In genomic region chr16:42276216-42277141, GRCm38 (mm10) we compare ENCODE assay signal across 8 mouse cellular contexts.
DNase-seq lines count a peak whose midpoint lies in the region; TF ChIP-seq lines count a peak whose summit lies in the region.

No protein-coding gene starts in this region.

- no peak overlapping the region for H3K4me3 ChIP-seq in bone marrow, adult 2 months (replicated peaks; ENCODE audit: control insufficient read depth, low read depth, low read length)
- no peak overlapping the region for H3K4me3 ChIP-seq in lung, adult 2 months (replicated peaks; ENCODE audit: extremely low read depth, low read depth, low read length)
- no peak overlapping the region; the same call in 1 of the 2 replicates for H3K4me3 ChIP-seq in olfactory bulb, adult 2 months (ENCODE audit: insufficient read depth, low read depth, low read length)
- no peak overlapping the region for H3K4me3 ChIP-seq in thymus, adult 2 months (ENCODE audit: control insufficient read depth, insufficient read depth, low read length)

- no peak for TF ChIP-seq POLR2A in bone marrow, adult 2 months (IDR thresholded peaks at IDR 0.05; ENCODE audit: borderline replicate concordance, control insufficient read depth, low read depth, low read length)
- TF ChIP-seq POLR2A in lung, adult 2 months (IDR thresholded peaks at IDR 0.05; ENCODE audit: borderline replicate concordance, extremely low read depth, low read depth, low read length): no peak
- TF ChIP-seq POLR2A in olfactory bulb, adult 2 months (IDR thresholded peaks at IDR 0.05; ENCODE audit: insufficient read depth, low read depth, low read length): no peak
- no peak for TF ChIP-seq POLR2A in thymus, adult 2 months (IDR thresholded peaks at IDR 0.05; ENCODE audit: control insufficient read depth, extremely low read depth, insufficient read depth, low read length, poor library complexity)

- intact Hi-C loops in heart, postnatal 25 days (cut with DNase I): loop anchor here (2.0 to 10.0 kb wide), 5 partner anchors 506 to 1528 kb away; no protein-coding TSS in a partner anchor

- DNase-seq in CD8-positive naive resting alpha-beta T cell, adult 2 months (ENCODE audit: low read depth in 2 of 2, low spot score in 2 of 2): peak; percentile 23 to 42
- DNase-seq in fibroblast of lung, adult 2 months (ENCODE audit: low read depth): peak; percentile 33
- DNase-seq in heart, postnatal 25 days (ENCODE audit: low spot score): peak; percentile 13
- DNase-seq in kidney, postnatal 4 days: peak; percentile 75 to 77
- DNase-seq in lung, adult 2 months: peak; percentile 54
- peak; percentile 57 for DNase-seq in thymus, adult 2 months

- no peak overlapping the region for H3K27ac ChIP-seq in bone marrow, adult 2 months (ENCODE audit: control insufficient read depth, insufficient read depth, low read depth, low read length, poor library complexity)
- peak overlapping the region; percentile 79; the same call in 1 of the 2 replicates for H3K27ac ChIP-seq in olfactory bulb, adult 2 months (ENCODE audit: insufficient read depth, low read depth, low read length)
- H3K27ac ChIP-seq in thymus, adult 2 months (ENCODE audit: control insufficient read depth, insufficient read depth, low read length): no peak overlapping the region

- no peaks in the 10 kb centered on the region for H3K27me3 ChIP-seq in thymus, adult 2 months (ENCODE audit: control insufficient read depth, insufficient read depth, low read length)

- H3K4me1 ChIP-seq in bone marrow, adult 2 months (ENCODE audit: control insufficient read depth, insufficient read depth, low read length): no peaks in the 10 kb centered on the region
- no peaks in the 10 kb centered on the region for H3K4me1 ChIP-seq in lung, adult 2 months (ENCODE audit: control insufficient read depth, insufficient read depth, low read length)
- H3K4me1 ChIP-seq in olfactory bulb, adult 2 months (ENCODE audit: control insufficient read depth, insufficient read depth, low read length): peaks cover 3% of the 10 kb centered on the region
- no peaks in the 10 kb centered on the region for H3K4me1 ChIP-seq in thymus, adult 2 months (replicated peaks; ENCODE audit: control insufficient read depth, insufficient read depth, low read length)

- TF ChIP-seq CTCF in bone marrow, adult 2 months (IDR thresholded peaks at IDR 0.05; ENCODE audit: control insufficient read depth, insufficient read depth, low read length): peak; percentile 52
- peak; percentile 72 for TF ChIP-seq CTCF in lung, adult 2 months (IDR thresholded peaks at IDR 0.05; ENCODE audit: insufficient read depth, low read length)
- peak; percentile 57 for TF ChIP-seq CTCF in olfactory bulb, adult 2 months (IDR thresholded peaks at IDR 0.05; ENCODE audit: insufficient read depth, low read depth, low read length)
- TF ChIP-seq CTCF in thymus, adult 2 months (IDR thresholded peaks at IDR 0.05; ENCODE audit: borderline replicate concordance, control insufficient read depth, extremely low read depth, insufficient read depth, low read length, poor library complexity): no peak; the same call in 1 of the 2 replicates

- 40% methylated on average over 15 of the region's 15 CpGs for WGBS in bone marrow, adult 2 months
- WGBS in lung, adult 2 months: 41% methylated on average over 15 of the region's 15 CpGs
- WGBS in olfactory bulb, adult 2 months: 16% methylated on average over 15 of the region's 15 CpGs
- 46% methylated on average over 15 of the region's 15 CpGs for WGBS in thymus, adult 2 months

- H3K36me3 ChIP-seq in thymus, adult 2 months (ENCODE audit: control insufficient read depth, insufficient read depth, low read length): no peaks in the 10 kb centered on the region

Comparison
In these comparisons a context has a peak if more than half of its experiments do, and no peak if none do; other contexts are left out.
1. DNase-seq: peak in every context shown above with its lines; median percentile 76 in kidney, postnatal 4 days; 57 in thymus, adult 2 months; 54 in lung, adult 2 months; 33 in fibroblast of lung, adult 2 months; 32 in CD8-positive naive resting alpha-beta T cell, adult 2 months; 13 in heart, postnatal 25 days.